Mouse (Mus musculus): ENCODE results near the gene Smpdl3b. TPM values are rescaled to one million over a fixed set of nuclear protein-coding genes. Genes with fewer than 3 reads are reported as not detected.

The Smpdl3b gene
- total and polyA plus RNA-seq, 3 experiments = 2.9 to 24.0 (median 3.6) TPM

GRCm38 (mm10) chr4:132767914-132768876 is 11.1 kb upstream of the Smpdl3b start, which contains the start of gene Rpa2:
Gene Rpa2 (plus strand): TSS chr4:132768332.
- Histone ChIP-seq H3K4me2 (ENCODE audit: insufficient read depth, low read depth, poor library complexity, severe bottlenecking) (peak within 1 kb of the TSS; percentile 77), H3K27ac (ENCODE audit: insufficient read depth, low read depth) (peak within 1 kb of the TSS; percentile 34; the same call in 1 of the 2 replicates), H3K79me2 (replicated peaks; ENCODE audit: control insufficient read depth, extremely low read depth, insufficient read depth, poor library complexity, severe bottlenecking) (peaks cover 25% of the 10 kb centered on the region), H3K9ac (ENCODE audit: insufficient read depth, low read depth) (peak within 1 kb of the TSS; percentile 95), H3K36me3 (replicated peaks in 1 of 2; ENCODE audit: control insufficient read depth in 1 of 2, insufficient read depth in 1 of 2, low read length in 1 of 2) (peaks cover 27 to 37% of the 10 kb centered on the region in 2 experiments), H3K4me3 (replicated peaks in 1 of 3; ENCODE audit: low read depth in 2 of 3, low read length in 2 of 3, poor library complexity in 1 of 3) (peak within 1 kb of the TSS; percentile 82 to 95 (median 91)), H3K4me1 (ENCODE audit: control insufficient read depth in 1 of 2, insufficient read depth in 2 of 2) (peaks cover 0 to 26% of the 10 kb centered on the region in 2 experiments; a peak in 2 of 4 replicates), H3K9me3 (replicated peaks; ENCODE audit: low read length) (no peaks in the 10 kb centered on the region), H3K27me3 (replicated peaks) (no peaks in the 10 kb centered on the region)
- dilution Hi-C loops (cut with MboI; ENCODE audit: extremely low pct_ligation_motif_present, extremely low pct_unique_long_range_greater_than_20kb, low sequenced_read_pairs) = no loop called here
- in situ Hi-C loops (cut with MboI; ENCODE audit: low pct_ligation_motif_present, low pct_unique_long_range_greater_than_20kb, low sequenced_read_pairs) = no loop called here
- DNase-seq (ENCODE audit: extremely low read depth) = peak; percentile 100
- TF ChIP-seq TCF12 (IDR thresholded peaks at IDR 0.05; ENCODE audit: low read depth, low read length) (peak; percentile 32; the same call in 1 of the 2 replicates), MXI1 (IDR thresholded peaks at IDR 0.05; ENCODE audit: low read depth, low read length) (peak; percentile 94), CHD2 (IDR thresholded peaks at IDR 0.05; ENCODE audit: low read length) (peak; percentile 94), E2F4 (IDR thresholded peaks at IDR 0.05; ENCODE audit: insufficient replicate concordance, low read depth, low read length) (peak; percentile 97), POLR2AphosphoS2 (IDR thresholded peaks at IDR 0.05; ENCODE audit: low read depth, low read length) (peak; percentile 81), UBTF (IDR thresholded peaks at IDR 0.05; ENCODE audit: low read depth, low read length) (no peak), ELF1 (IDR thresholded peaks at IDR 0.05; ENCODE audit: low read depth, low read length) (peak; percentile 96), EP300 (IDR thresholded peaks at IDR 0.05; ENCODE audit: low read length) (no peak), TBP (conservative IDR thresholded peaks at IDR 0.05; ENCODE audit: low read depth, low read length) (peak; percentile 78), HCFC1 (IDR thresholded peaks at IDR 0.05; ENCODE audit: low read depth, low read length) (peak; percentile 97), JUND (conservative IDR thresholded peaks at IDR 0.05; ENCODE audit: low read depth, low read length) (no peak), MEF2A (IDR thresholded peaks at IDR 0.05; ENCODE audit: borderline replicate concordance, low read depth, low read length) (peak; percentile 66), IRF4 (IDR thresholded peaks at IDR 0.05; ENCODE audit: low read depth, low read length) (peak; percentile 67; the same call in 1 of the 2 replicates), ZKSCAN1 (IDR thresholded peaks at IDR 0.05; ENCODE audit: borderline replicate concordance, low read depth, low read length) (no peak), USF1 (IDR thresholded peaks at IDR 0.05; ENCODE audit: low read depth, low read length) (no peak), POLR2A (IDR thresholded peaks at IDR 0.05; ENCODE audit: low read depth, low read length) (peak; percentile 90), MAZ (IDR thresholded peaks at IDR 0.05; ENCODE audit: low read depth, low read length) (peak; percentile 93; the same call in 1 of the 2 replicates), SIN3A (IDR thresholded peaks at IDR 0.05; ENCODE audit: low read length) (peak; percentile 97), NELFE (IDR thresholded peaks at IDR 0.05; ENCODE audit: low read depth, low read length) (peak; percentile 80), MYC (IDR thresholded peaks at IDR 0.05; ENCODE audit: low read depth, low read length) (peak; percentile 93), KAT2A (IDR thresholded peaks at IDR 0.05; ENCODE audit: insufficient replicate concordance, low read length) (peak; percentile 93; the same call in 1 of the 2 replicates), NRF1 (IDR thresholded peaks at IDR 0.05; ENCODE audit: low read depth, low read length) (peak; percentile 71), PAX5 (IDR thresholded peaks at IDR 0.05; ENCODE audit: low read length) (no peak), MAX (IDR thresholded peaks at IDR 0.05; ENCODE audit: low read length) (peak; percentile 95), ZC3H11A (IDR thresholded peaks at IDR 0.05; ENCODE audit: low read depth, low read length) (no peak), RAD21 (IDR thresholded peaks at IDR 0.05; ENCODE audit: low read depth, low read length) (no peak), ETS1 (conservative IDR thresholded peaks at IDR 0.05; ENCODE audit: low read depth, low read length) (no peak; the same call in 1 of the 2 replicates), RCOR1 (conservative IDR thresholded peaks at IDR 0.05; ENCODE audit: low read depth, low read length) (peak; percentile 76; the same call in 1 of the 2 replicates), SMC3 (IDR thresholded peaks at IDR 0.05; ENCODE audit: low read depth, low read length) (no peak), CTCF (conservative IDR thresholded peaks at IDR 0.05 in 1 of 2, IDR thresholded peaks at IDR 0.05 in 1 of 2; ENCODE audit: low read depth in 2 of 2, low read length in 2 of 2) (no peak), ZMIZ1 (IDR thresholded peaks at IDR 0.05; ENCODE audit: low read depth, low read length) (peak; percentile 43; the same call in 1 of the 2 replicates), CHD1 (IDR thresholded peaks at IDR 0.05; ENCODE audit: low read depth, low read length) (no peak), JUN (IDR thresholded peaks at IDR 0.05; ENCODE audit: insufficient read depth, low read depth, low read length) (no peak), BHLHE40 (IDR thresholded peaks at IDR 0.05; ENCODE audit: low read depth, low read length) (0 out of 2 replicates have a peak, but pooled peaks have one; percentile 3), MAFK (IDR thresholded peaks at IDR 0.05; ENCODE audit: insufficient replicate concordance, low read length) (0 out of 2 replicates have a peak, but pooled peaks have one; percentile 7), USF2 (conservative IDR thresholded peaks at IDR 0.05; ENCODE audit: low read depth, low read length) (no peak), ZNF384 (IDR thresholded peaks at IDR 0.05; ENCODE audit: low read depth, low read length) (peak; percentile 96)

Data from CH12.LX (cell line).